In the genomic region with DNA sequence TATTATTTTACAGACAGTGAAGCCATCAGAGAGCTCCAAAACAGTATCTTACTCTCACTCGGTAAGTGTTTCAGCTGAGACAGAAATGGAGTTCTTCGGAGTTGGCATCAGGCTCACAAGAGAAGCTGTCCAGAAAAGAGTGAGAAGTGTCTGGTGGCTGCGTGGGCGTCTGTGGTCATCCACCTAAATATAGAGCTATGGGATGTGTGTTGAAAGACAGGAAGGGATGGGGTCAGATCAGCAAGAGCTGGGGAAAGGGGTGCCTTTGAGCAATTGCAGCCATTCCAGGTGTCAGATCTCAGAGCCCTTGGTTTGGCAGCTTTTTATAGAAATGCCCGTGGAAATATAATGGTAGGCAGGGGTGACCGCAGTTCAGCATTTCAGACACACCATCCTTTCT, we compare ENCODE assay signal across 13 mouse cellular contexts. TPM values are rescaled to one million over a fixed set of nuclear protein-coding genes. Genes with fewer than 3 reads are reported as not detected.
A peak's percentile ranks its signal among the peaks of the same experiment; 100 is the strongest.
DNase-seq lines count a peak whose midpoint lies in the region; ATAC-seq and TF ChIP-seq lines count a peak whose summit lies in the region.
"Had no signal": no experiment of that assay in that cellular context is flagged by ENCODE, and none has a peak within 500 bp of the region (broad histone marks: within the 10 kb centered on the region; RNA-seq: fewer than 3 reads in every experiment).

No protein-coding gene starts in this region.

- WGBS in heart, embryonic 10.5 days, result 42% methylated on average over 6 of the region's 6 CpGs
- 26% methylated on average over 6 of the region's 6 CpGs for WGBS in midbrain, embryonic 14.5 days

- no peak for TF ChIP-seq CTCF in brain, embryonic 14.5 days (IDR thresholded peaks at IDR 0.05; ENCODE audit: borderline replicate concordance, extremely low read depth, insufficient read depth, insufficient read length)

- peak overlapping the region; percentile 32; the same call in 1 of the 2 replicates for H3K27ac ChIP-seq in heart, embryonic 10.5 days
- no peak overlapping the region for H3K27ac ChIP-seq in midbrain, embryonic 14.5 days (replicated peaks; ENCODE audit: low read depth, low read length)

- H3K27me3 ChIP-seq in heart, embryonic 10.5 days (ENCODE audit: insufficient read depth, poor library complexity, severe bottlenecking), result no peaks in the 10 kb centered on the region
- no peaks in the 10 kb centered on the region for H3K27me3 ChIP-seq in midbrain, embryonic 14.5 days (ENCODE audit: control insufficient read depth, insufficient read depth, low read length)

- no peak overlapping the region for H3K4me3 ChIP-seq in heart, embryonic 10.5 days
- no peak overlapping the region for H3K4me3 ChIP-seq in midbrain, embryonic 14.5 days (replicated peaks; ENCODE audit: low read depth, low read length)
- H3K4me3 ChIP-seq: erythroblast, embryonic 14.5 days had no signal

- peaks cover 4% of the 10 kb centered on the region; the same call in 1 of the 2 replicates for H3K4me1 ChIP-seq in heart, embryonic 10.5 days
- peaks cover 29% of the 10 kb centered on the region for H3K4me1 ChIP-seq in midbrain, embryonic 14.5 days (ENCODE audit: control insufficient read depth, insufficient read depth, low read length)

- H3K36me3 ChIP-seq in heart, embryonic 10.5 days, result no peaks in the 10 kb centered on the region
- no peaks in the 10 kb centered on the region for H3K36me3 ChIP-seq in midbrain, embryonic 14.5 days (ENCODE audit: control insufficient read depth, insufficient read depth, low read length)

- TF ChIP-seq POLR2A in brain, embryonic 14.5 days (IDR thresholded peaks at IDR 0.05; ENCODE audit: borderline replicate concordance, extremely low read depth, insufficient read depth, insufficient read length, poor library complexity, severe bottlenecking), result no peak

- H3K9me3 ChIP-seq in heart, embryonic 10.5 days, result no peaks in the 10 kb centered on the region
- H3K9me3 ChIP-seq in midbrain, embryonic 14.5 days (ENCODE audit: control insufficient read depth, low read length), result peaks cover 3% of the 10 kb centered on the region; the same call in 1 of the 2 replicates

- no peak for DNase-seq in heart, embryonic 10.5 days (ENCODE audit: low spot score)
- DNase-seq in heart, adult 8-10 months (ENCODE audit: low spot score), result no peak
- peak; percentile 86 for DNase-seq in layer of hippocampus, adult 9-11 months
- DNase-seq in layer of hippocampus, postnatal 10 days (ENCODE audit: low spot score in 2 of 2), result no peak
- DNase-seq in brain, embryonic 14.5 days (ENCODE audit: low read depth), result peak; percentile 76
- DNase-seq in midbrain, embryonic 14.5 days, result peak; percentile 36
- DNase-seq in thymus, postnatal 36 days, result no peak
- DNase-seq: cerebellum, adult 8-10 months; kidney, adult 8-10 months; right cerebral cortex, postnatal 25 days; thymus, adult 18-20 months had no signal

- H3K9ac ChIP-seq in midbrain, embryonic 14.5 days (replicated peaks; ENCODE audit: low read length), result no peak overlapping the region

- H3K4me2 ChIP-seq in midbrain, embryonic 14.5 days (ENCODE audit: low read length), result no peak overlapping the region

- no peak for ATAC-seq in midbrain, embryonic 14.5 days (ENCODE audit: low FRiP score, low TSS enrichment)
- ATAC-seq: hindbrain, embryonic 16.5 days had no signal

RNA-seq across cellular contexts. Expression of gene Celf2, which starts 17.3 kb away (rescaled TPM):
- polyA plus RNA-seq in heart, embryonic 10.5 days (2016; fragmentation: Nextera tagmentation; extraction: Ambion mirVana), result 38.2 and 53.8 TPM in 2 replicates
- 10 to 100 TPM; 60.0 to 64.8 (median 63.1) TPM for total RNA-seq in heart, adult 8-10 months (2022)
- total RNA-seq in layer of hippocampus, postnatal 10 days (2021), result 100 to 1,000 TPM; 518 to 531 TPM
- polyA plus RNA-seq in brain, embryonic 14.5 days (2012; rRNA removed), result 161 and 186 TPM in 2 replicates
- polyA plus RNA-seq in midbrain, embryonic 14.5 days (2014; fragmentation: Nextera tagmentation; extraction: Ambion mirVana), result 190 and 191 TPM in 2 replicates

Comparison
In these comparisons a context has a peak if more than half of its experiments do, and no peak if none do; other contexts are left out.
1. DNase-seq: peak in layer of hippocampus, adult 9-11 months (single experiment), brain, embryonic 14.5 days (single experiment) and midbrain, embryonic 14.5 days (single experiment); none in heart, embryonic 10.5 days (single experiment), heart, adult 8-10 months (single experiment), layer of hippocampus, postnatal 10 days (0 of 2) and thymus, postnatal 36 days (0 of 2).